Mouse (Mus musculus) effector memory CD4-positive, alpha-beta T cell, adult 5 months (primary cell): ENCODE results near the gene Gm20422. TPM values are rescaled to one million over a fixed set of nuclear protein-coding genes. Genes with fewer than 3 reads are reported as not detected.

ENCODE experiments used
- polyA plus RNA-seq: library from polyadenylated mRNA; unstranded; fragments of 100-300 nt; shearing (Covaris generic); gene quantifications from one replicate; pipeline ENCODE4 v1.2.1, GENCODE M21; 2017

Gene Gm20422
- not detected for polyA plus RNA-seq

GRCm38 (mm10) chr8:69774503-69775148, at the start of gene Gm20422:
Gm20422 (minus strand) TSS chr8:69774886.

GRCm38 (mm10) chr8:69822386-69823191, 47.9 kb upstream of the Gm20422 start, which contains the start of gene Lpar2:
Lpar2 (plus strand) TSS chr8:69822429.

GRCm38 (mm10) chr8:69808094-69808863, 33.6 kb upstream of the Gm20422 start, which contains the start of gene Gmip:
Gmip (plus strand) TSS chr8:69808679.

GRCm38 (mm10) chr8:69790773-69791367, 16.2 kb upstream of the Gm20422 start, which contains the start of the genes Atp13a1 and Zfp866:
Atp13a1 (plus strand) TSS chr8:69791163.
Zfp866 (minus strand) TSS chr8:69791178.

GRCm38 (mm10) chr8:69749544-69750454, 24.9 kb downstream of the Gm20422 start, which contains the start of gene Zfp963:
Zfp963 (minus strand) TSS chr8:69749970.

GRCm38 (mm10) chr8:69710624-69711023, 64.1 kb downstream of the Gm20422 start, which contains the start of gene Zfp869:
Zfp869 (minus strand) TSS chr8:69710724.

Other genes with a start within 250 kb of the Gm20422 start
- 44.5 TPM for gene Zfp868, start 149.3 kb downstream of the Gm20422 start, polyA plus RNA-seq
- gene Zfp964, start 120.4 kb downstream of the Gm20422 start, polyA plus RNA-seq, result 0.36 TPM
- 108 TPM for gene Zfp869, start 64.2 kb downstream of the Gm20422 start, polyA plus RNA-seq
- 3.5 TPM for gene Zfp963, start 24.9 kb downstream of the Gm20422 start, polyA plus RNA-seq
- gene Atp13a1, start 16.3 kb upstream of the Gm20422 start, polyA plus RNA-seq, result 71.1 TPM
- 20.8 TPM for gene Zfp866, start 16.3 kb upstream of the Gm20422 start, polyA plus RNA-seq
- 148 TPM for gene Gmip, start 33.8 kb upstream of the Gm20422 start, polyA plus RNA-seq
- 0.15 TPM for gene Lpar2, start 47.5 kb upstream of the Gm20422 start, polyA plus RNA-seq
- gene Pbx4, start 57.6 kb upstream of the Gm20422 start, polyA plus RNA-seq, result 11.3 TPM
- gene Cilp2, start 112.8 kb upstream of the Gm20422 start, polyA plus RNA-seq, result not detected
- gene Tssk6, start 127.3 kb upstream of the Gm20422 start, polyA plus RNA-seq, result 1.2 TPM
- gene Ndufa13, start 127.7 kb upstream of the Gm20422 start, polyA plus RNA-seq, result 100 TPM
- gene Yjefn3, start 127.8 kb upstream of the Gm20422 start, polyA plus RNA-seq, result not detected
- 124 TPM for gene Gatad2a, start 221.5 kb upstream of the Gm20422 start, polyA plus RNA-seq